Mouse (Mus musculus) bone marrow, adult 2 months (tissue): ENCODE results near the gene Hist1h3a.
"Not testable (repeated sequence)": the region's sequence is repeated elsewhere in the genome, so short reads cannot be mapped to it uniquely, and the experiment has no call there.

Experiments
- CTCF ChIP-seq: fragments of 200-500 bp; IDR thresholded peaks from 2 replicates; pipeline ENCODE4 v1.5.1; 2011; ENCODE audit warnings: low read length, control low read depth; ENCODE audit not compliant: control insufficient read depth, insufficient read depth
- POLR2A ChIP-seq: fragments of 200-500 bp; IDR thresholded peaks from 2 replicates; pipeline ENCODE4 v1.6.1; 2011; ENCODE audit warnings: low read depth, mild to moderate bottlenecking, control low read depth, low read length, borderline replicate concordance; ENCODE audit not compliant: control insufficient read depth

DNA sequence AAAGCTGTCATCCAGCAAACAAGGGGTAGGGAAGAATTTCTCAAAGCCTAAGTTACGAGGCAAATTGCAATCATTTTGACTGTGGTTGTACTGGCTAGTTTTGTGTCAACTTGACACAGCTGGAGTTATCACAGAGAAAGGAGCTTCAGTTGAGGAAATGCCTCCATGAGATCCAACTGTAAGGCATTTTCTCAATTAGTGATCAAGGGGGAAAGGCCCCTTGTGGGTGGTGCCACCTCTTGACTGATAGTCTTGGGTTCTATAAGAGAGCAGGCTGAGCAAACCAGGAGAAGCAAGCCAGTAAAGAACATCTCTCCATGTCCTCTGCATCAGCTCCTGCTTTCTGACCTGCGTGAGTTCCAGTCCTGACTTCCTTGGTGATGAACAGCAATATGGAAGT, 7.4 kb upstream of the Hist1h3a start, which contains the start of gene Trim38:
- not testable (repeated sequence) for TF ChIP-seq CTCF, POLR2A
